Mouse (Mus musculus) hindbrain, embryonic 14.5 days (tissue): Measurements from ENCODE around the gene Apom. TPM values are rescaled to one million over a fixed set of nuclear protein-coding genes. Genes with fewer than 3 reads are reported as not detected.

ENCODE experiments used
- ATAC-seq: fragments of 200-750 bp; cut with Nextera tagmentation; 2 replicates; pipeline ENCODE4 v1.8.0; 2017; ENCODE audit warnings: moderate number of reproducible peaks, mild to moderate bottlenecking, moderate TSS enrichment, moderate library complexity; ENCODE audit not compliant: low FRiP score
- DNase-seq: peaks from one replicate; pipeline ENCODE4 v3.0.0-alpha.2; 2015; ENCODE audit warnings: low spot score
- H3K27ac ChIP-seq: fragments of 300-500 bp; sonication (generic); 2 replicates; pipeline ENCODE4 v1.5.1; 2014; ENCODE audit warnings: mild to moderate bottlenecking, moderate library complexity
- H3K27me3 ChIP-seq: fragments of 300-500 bp; sonication (generic); 2 replicates; pipeline ENCODE4 v1.6.1; 2014; ENCODE audit warnings: mild to moderate bottlenecking, low read length, mixed read lengths; ENCODE audit not compliant: control insufficient read depth, insufficient read depth
- H3K36me3 ChIP-seq: fragments of 300-500 bp; sonication (generic); replicated peaks from 2 replicates; pipeline ENCODE4 v1.6.1; 2014; ENCODE audit not compliant: control insufficient read depth, insufficient read depth
- H3K4me1 ChIP-seq: fragments of 300-500 bp; sonication (generic); replicated peaks from 2 replicates; pipeline ENCODE4 v1.6.1; 2014; ENCODE audit warnings: antibody characterized with exemption, low read length, mixed read lengths; ENCODE audit not compliant: control insufficient read depth, insufficient read depth
- H3K4me2 ChIP-seq: fragments of 300-500 bp; sonication (generic); replicated peaks from 2 replicates; pipeline ENCODE4 v1.6.1; 2014; ENCODE audit warnings: mild to moderate bottlenecking, moderate library complexity
- H3K4me3 ChIP-seq: fragments of 300-500 bp; sonication (generic); replicated peaks from 2 replicates; pipeline ENCODE4 v1.5.1; 2014; ENCODE audit warnings: mild to moderate bottlenecking, low read length
- H3K9ac ChIP-seq: fragments of 300-500 bp; sonication (generic); 2 replicates; pipeline ENCODE4 v1.6.1; 2014
- H3K9me3 ChIP-seq: fragments of 300-500 bp; sonication (generic); 2 replicates; pipeline ENCODE4 v1.6.1; 2016; ENCODE audit warnings: low read length; ENCODE audit not compliant: control insufficient read depth
- WGBS: fragments of 180-500 bp; shearing (Covaris S2); extraction: QIAGEN DNeasy Blood & Tissue Kit; methylation state at CpG from one replicate; pipeline ENCODE4 v1.1.7; 2014; 5-methylcytosine and 5-hydroxymethylcytosine counted together
- polyA plus RNA-seq: library from polyadenylated mRNA; unstranded; fragments of >200 nt; fragmentation: Nextera tagmentation; extraction: Ambion mirVana; gene quantifications from 2 replicates; pipeline ENCODE4 v1.2.1, GENCODE M21; 2014

The Apom gene
- polyA plus RNA-seq, 1 experiment from 2014 or later = 0.39 TPM

DNA sequence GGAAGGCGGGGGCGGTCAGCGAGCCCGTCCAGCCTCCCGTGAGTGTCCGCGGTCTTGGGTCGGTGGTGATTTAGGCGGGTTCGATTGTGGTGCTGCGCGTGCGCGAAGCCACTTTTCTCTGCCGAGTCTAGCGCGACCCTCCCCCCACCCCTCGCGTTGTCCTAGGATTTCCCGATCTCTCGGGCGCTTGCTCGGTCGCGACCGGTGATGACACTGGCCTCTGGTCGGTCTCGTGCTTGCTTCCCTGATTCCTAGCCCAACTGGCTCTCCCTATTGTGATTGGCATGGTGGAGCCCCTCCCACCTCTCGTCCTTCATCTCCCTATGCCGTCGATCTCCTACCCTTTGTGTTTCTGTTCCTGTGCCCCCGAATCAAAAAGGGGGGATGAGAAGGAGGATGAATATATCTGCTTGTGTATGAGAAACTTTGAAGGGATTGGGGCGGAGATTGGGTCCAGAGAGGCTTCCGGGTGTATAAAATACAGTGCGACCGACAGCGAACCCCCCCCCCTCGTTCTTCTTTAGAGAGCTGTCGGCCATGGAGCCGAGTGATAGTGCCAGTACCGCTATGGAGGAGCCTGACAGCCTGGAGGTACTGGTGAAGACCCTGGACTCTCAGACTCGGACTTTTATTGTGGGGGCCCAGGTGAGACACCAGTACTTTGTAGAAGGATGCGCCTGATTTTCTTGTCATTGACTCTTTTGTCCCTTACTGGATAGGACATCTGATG, 3.9 kb upstream of the Apom start:
- H3K4me2 ChIP-seq = peak overlapping the region; percentile 90
- no peak for DNase-seq
- ATAC-seq = peak; percentile 67
- H3K36me3 ChIP-seq = peaks cover 28% of the 10 kb centered on the region
- H3K27me3 ChIP-seq = no peaks in the 10 kb centered on the region
- peak overlapping the region; percentile 90 for H3K9ac ChIP-seq
- H3K27ac ChIP-seq = peak overlapping the region; percentile 93
- H3K4me1 ChIP-seq = peaks cover 20% of the 10 kb centered on the region
- WGBS = under 1% methylated on average over 43 of the region's 43 CpGs
- H3K4me3 ChIP-seq = peak overlapping the region; percentile 78
- no peaks in the 10 kb centered on the region for H3K9me3 ChIP-seq

GRCm38 (mm10) chr17:35134801-35135590, 3.1 kb upstream of the Apom start, which contains the start of gene Bag6:
Bag6 (plus strand) TSS chr17:35135178.
- Histone ChIP-seq H3K4me2 (peak within 1 kb of the TSS; percentile 90), H3K9ac (peak within 1 kb of the TSS; percentile 90), H3K27ac (peak within 1 kb of the TSS; percentile 93), H3K4me3 (peak within 1 kb of the TSS; percentile 78), H3K9me3 (no peaks in the 10 kb centered on the region), H3K4me1 (peaks cover 20% of the 10 kb centered on the region), H3K27me3 (no peaks in the 10 kb centered on the region), H3K36me3 (peaks cover 28% of the 10 kb centered on the region)
- peak; percentile 97 for DNase-seq
- WGBS = under 1% methylated on average over 66 of the region's 66 CpGs
- peak; percentile 95 for ATAC-seq

DNA sequence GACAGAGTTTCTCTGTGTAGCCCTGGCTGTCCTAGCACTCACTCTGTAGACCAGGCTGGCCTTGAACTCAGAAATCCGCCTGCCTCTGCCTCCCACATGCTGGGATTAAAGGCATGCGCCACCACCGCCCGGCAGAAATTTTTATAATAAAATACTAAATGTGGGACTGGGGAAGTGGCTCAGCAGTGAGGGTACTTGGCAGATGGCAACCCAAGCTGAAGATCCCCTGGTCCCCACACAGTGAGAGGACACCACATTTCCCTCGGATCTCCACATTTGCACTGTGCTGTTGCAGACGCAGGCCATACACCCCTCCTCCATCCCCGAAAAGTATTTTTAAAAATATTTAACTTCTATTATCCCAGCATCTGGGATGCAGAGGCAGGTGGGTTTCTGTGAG, 1.7 kb upstream of the Apom start:
- peaks cover 20% of the 10 kb centered on the region for H3K4me1 ChIP-seq
- 96% methylated on average over 7 of the region's 7 CpGs for WGBS
- DNase-seq = no peak
- no peak overlapping the region for H3K27ac ChIP-seq
- no peak overlapping the region for H3K4me2 ChIP-seq
- ATAC-seq = no peak
- no peak overlapping the region for H3K4me3 ChIP-seq
- H3K9me3 ChIP-seq = no peaks in the 10 kb centered on the region
- H3K36me3 ChIP-seq = peaks cover 23% of the 10 kb centered on the region
- no peaks in the 10 kb centered on the region for H3K27me3 ChIP-seq
- H3K9ac ChIP-seq = no peak overlapping the region

DNA sequence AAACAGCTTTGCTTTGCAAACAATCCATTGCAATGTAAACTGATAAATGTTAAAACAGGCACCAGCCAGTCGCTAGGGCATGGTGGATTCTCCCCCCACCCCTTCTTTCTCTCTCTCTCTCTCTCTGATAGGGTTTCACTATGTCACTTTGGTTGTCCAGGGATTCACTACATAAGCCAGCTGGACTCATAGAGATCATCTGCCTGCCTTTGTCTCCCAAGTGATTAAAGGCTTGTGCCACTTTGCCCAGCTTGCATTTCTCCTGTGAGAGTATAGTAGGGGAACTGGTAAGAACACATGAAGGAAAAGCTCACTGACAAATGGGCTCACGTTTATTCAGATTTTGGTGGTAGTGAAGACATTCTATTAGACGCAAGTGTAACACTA, 317 bp upstream of the Apom start:
- Histone ChIP-seq H3K27ac (no peak overlapping the region), H3K4me1 (peaks cover 13% of the 10 kb centered on the region), H3K9ac (no peak overlapping the region), H3K27me3 (no peaks in the 10 kb centered on the region), H3K36me3 (peaks cover 19% of the 10 kb centered on the region; the same call in 1 of the 2 replicates), H3K4me2 (no peak overlapping the region), H3K4me3 (no peak overlapping the region), H3K9me3 (no peaks in the 10 kb centered on the region)
- DNase-seq (no peak), ATAC-seq (no peak)
- 78% methylated on average over 3 of the region's 3 CpGs for WGBS

GRCm38 (mm10) chr17:35131038-35131437, 812 bp downstream of the Apom start:
- H3K27me3 ChIP-seq = no peaks in the 10 kb centered on the region
- H3K4me1 ChIP-seq = peaks cover 9% of the 10 kb centered on the region
- no peak overlapping the region for H3K4me3 ChIP-seq
- H3K9me3 ChIP-seq = no peaks in the 10 kb centered on the region
- no peak for ATAC-seq
- DNase-seq = no peak
- H3K4me2 ChIP-seq = no peak overlapping the region
- no peak overlapping the region for H3K27ac ChIP-seq
- whole genome bisulfite sequencing = 87% methylated on average over 8 of the region's 8 CpGs
- no peak overlapping the region for H3K9ac ChIP-seq
- H3K36me3 ChIP-seq = peaks cover 19% of the 10 kb centered on the region; the same call in 1 of the 2 replicates

DNA sequence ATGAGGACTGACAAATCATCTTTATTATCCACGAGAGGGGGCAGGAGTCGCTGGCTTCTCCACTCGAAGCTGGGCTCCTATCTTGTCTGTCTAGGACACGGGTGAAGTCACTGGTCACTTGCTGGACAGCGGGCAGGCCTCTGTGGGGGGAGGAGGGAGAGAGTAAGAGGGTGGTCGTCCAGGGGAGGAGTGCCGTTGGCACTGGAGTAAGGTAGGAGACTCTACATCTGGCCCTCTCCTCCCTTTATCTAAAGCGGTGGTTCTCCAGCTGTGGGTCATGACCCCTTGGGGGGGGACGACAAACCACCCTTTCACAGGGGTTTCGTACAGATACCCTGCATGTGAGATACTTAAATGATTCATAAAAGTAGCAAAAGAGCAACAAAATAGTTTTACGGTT, 2.9 kb downstream of the Apom start:
- Histone ChIP-seq H3K27me3 (no peaks in the 10 kb centered on the region), H3K9me3 (no peaks in the 10 kb centered on the region), H3K4me1 (peaks cover 9% of the 10 kb centered on the region), H3K27ac (no peak overlapping the region), H3K4me3 (no peak overlapping the region), H3K9ac (no peak overlapping the region), H3K4me2 (no peak overlapping the region), H3K36me3 (peaks cover 30% of the 10 kb centered on the region)
- ATAC-seq (no peak), DNase-seq (no peak)
- 73% methylated on average over 11 of the region's 11 CpGs for WGBS

DNA sequence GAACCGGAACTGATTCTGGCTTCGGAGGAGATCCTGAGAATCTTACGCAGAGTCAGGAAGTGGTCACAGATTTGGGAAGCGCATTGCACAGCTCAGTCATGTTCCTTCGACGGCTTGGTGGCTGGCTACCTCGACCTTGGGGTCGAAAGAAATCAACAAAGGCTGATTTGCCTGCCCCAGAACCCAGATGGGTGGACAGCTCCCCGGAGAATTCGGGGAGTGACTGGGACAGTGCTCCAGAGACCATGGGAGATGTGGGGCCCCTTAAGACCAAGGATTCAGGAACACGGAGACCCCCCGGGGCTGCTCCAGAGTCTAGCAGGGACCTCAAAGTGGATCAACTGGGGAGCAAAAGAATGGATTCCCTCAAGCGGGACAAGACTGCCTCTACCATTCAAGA, 4.8 kb downstream of the Apom start:
- no peak for DNase-seq
- no peaks in the 10 kb centered on the region for H3K9me3 ChIP-seq
- H3K9ac ChIP-seq = peak overlapping the region; percentile 80
- ATAC-seq = no peak
- peaks cover 39% of the 10 kb centered on the region for H3K36me3 ChIP-seq
- H3K4me3 ChIP-seq = peak overlapping the region; percentile 54
- no peak overlapping the region for H3K27ac ChIP-seq
- peak overlapping the region; percentile 53 for H3K4me2 ChIP-seq
- H3K27me3 ChIP-seq = no peaks in the 10 kb centered on the region
- peaks cover 15% of the 10 kb centered on the region for H3K4me1 ChIP-seq
- whole genome bisulfite sequencing = 70% methylated on average over 13 of the region's 13 CpGs

- H3K36me3 ChIP-seq = peaks cover 39% of the 10 kb centered on the region
- peak within 1 kb of the TSS; percentile 80 for H3K9ac ChIP-seq
- peaks cover 15% of the 10 kb centered on the region for H3K4me1 ChIP-seq
- peak within 1 kb of the TSS; percentile 54 for H3K4me3 ChIP-seq
- no peaks in the 10 kb centered on the region for H3K27me3 ChIP-seq
- no peaks in the 10 kb centered on the region for H3K9me3 ChIP-seq
- peak within 1 kb of the TSS; percentile 53 for H3K4me2 ChIP-seq
- H3K27ac ChIP-seq = peak within 1 kb of the TSS; percentile 71
- under 1% methylated on average over 36 of the region's 36 CpGs for WGBS
- ATAC-seq = peak; percentile 48
- DNase-seq = peak; percentile 70
Measured at GRCm38 (mm10) chr17:35126206-35126611, 5.6 kb downstream of the Apom start, which contains the start of gene D17H6S53E. D17H6S53E (plus strand) TSS chr17:35126373.

- DNase-seq = no peak
- Histone ChIP-seq H3K9me3 (no peaks in the 10 kb centered on the region), H3K4me3 (peak overlapping the region; percentile 54), H3K4me1 (peaks cover 17% of the 10 kb centered on the region), H3K9ac (peak overlapping the region; percentile 80), H3K36me3 (peaks cover 36% of the 10 kb centered on the region), H3K27me3 (no peaks in the 10 kb centered on the region), H3K4me2 (peak overlapping the region; percentile 53), H3K27ac (peak overlapping the region; percentile 71; the same call in 1 of the 2 replicates)
- WGBS = 29% methylated on average over 6 of the region's 6 CpGs
- ATAC-seq = no peak
Measured at GRCm38 (mm10) chr17:35125578-35125977, 6.3 kb downstream of the Apom start.
